Mouse (Mus musculus) megakaryocyte, embryonic 14.5 days (primary cell): ENCODE data around the gene Ffar4. TPM values are rescaled to one million over a fixed set of nuclear protein-coding genes. Genes with fewer than 3 reads are reported as not detected.

Experiments
- H3K27me3 ChIP-seq: replicated peaks from 2 replicates; pipeline ENCODE3; 2012; ENCODE audit warnings: inconsistent platforms
- H3K36me3 ChIP-seq: replicated peaks from 2 replicates; pipeline ENCODE3; 2012; ENCODE audit warnings: low read length, inconsistent platforms, mixed read lengths
- H3K4me1 ChIP-seq: 2 replicates; pipeline ENCODE4 v1.6.1; 2012; ENCODE audit warnings: inconsistent platforms
- H3K4me3 ChIP-seq: replicated peaks from 2 replicates; pipeline ENCODE3; 2012; ENCODE audit warnings: moderate library complexity, mild to moderate bottlenecking, inconsistent platforms
- H3K9me3 ChIP-seq: 2 replicates; pipeline ENCODE4 v1.6.1; 2012; ENCODE audit warnings: inconsistent platforms
- FLI1 ChIP-seq: IDR thresholded peaks from 2 replicates; pipeline ENCODE4 v1.6.1; 2012; ENCODE audit warnings: low read length, inconsistent platforms, mixed read lengths
- GATA1 ChIP-seq: IDR thresholded peaks from 3 replicates; pipeline ENCODE4 v1.6.1; 2012; ENCODE audit warnings: mixed read lengths, low read length, inconsistent platforms, borderline replicate concordance
- polyA plus RNA-seq: library from polyadenylated mRNA; stranded (reverse); fragments of >175 nt; gene quantifications from 2 replicates; pipeline ENCODE4 v1.2.3, GENCODE M21; 2012; ENCODE audit warnings: low replicate concordance; ENCODE audit not compliant: insufficient read depth

Ffar4 gene
- polyA plus RNA-seq = not detected in 2 replicates

DNA sequence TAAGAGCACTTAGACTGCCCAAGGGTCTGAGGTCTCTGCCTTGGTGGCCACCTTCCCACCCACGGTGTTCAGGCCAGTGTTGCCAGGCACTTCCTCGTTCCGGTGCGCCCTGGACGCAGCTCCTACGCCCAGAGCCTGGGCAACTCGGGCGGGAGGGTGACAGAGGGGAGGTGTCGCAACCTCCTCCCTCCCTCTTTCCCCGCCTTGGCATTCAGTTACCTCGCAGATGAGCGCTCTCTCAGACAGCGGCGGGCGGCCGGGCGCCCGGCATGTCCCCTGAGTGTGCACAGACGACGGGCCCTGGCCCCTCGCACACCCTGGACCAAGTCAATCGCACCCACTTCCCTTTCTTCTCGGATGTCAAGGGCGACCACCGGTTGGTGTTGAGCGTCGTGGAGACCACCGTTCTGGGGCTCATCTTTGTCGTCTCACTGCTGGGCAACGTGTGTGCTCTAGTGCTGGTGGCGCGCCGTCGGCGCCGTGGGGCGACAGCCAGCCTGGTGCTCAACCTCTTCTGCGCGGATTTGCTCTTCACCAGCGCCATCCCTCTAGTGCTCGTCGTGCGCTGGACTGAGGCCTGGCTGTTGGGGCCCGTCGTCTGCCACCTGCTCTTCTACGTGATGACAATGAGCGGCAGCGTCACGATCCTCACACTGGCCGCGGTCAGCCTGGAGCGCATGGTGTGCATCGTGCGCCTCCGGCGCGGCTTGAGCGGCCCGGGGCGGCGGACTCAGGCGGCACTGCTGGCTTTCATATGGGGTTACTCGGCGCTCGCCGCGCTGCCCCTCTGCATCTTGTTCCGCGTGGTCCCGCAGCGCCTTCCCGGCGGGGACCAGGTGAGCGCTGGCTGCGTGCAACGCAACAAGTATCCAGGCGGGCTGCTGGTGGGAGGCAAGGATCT lies at the start of gene Ffar4:
Gene Ffar4 (plus strand): TSS at position 214 of the 901 bp plus-strand sequence.
- TF ChIP-seq FLI1 (no peak), GATA1 (no peak)
- no peaks in the 10 kb centered on the region for H3K36me3 ChIP-seq
- H3K9me3 ChIP-seq = no peaks in the 10 kb centered on the region
- peak within 1 kb of the TSS; percentile 86 for H3K4me3 ChIP-seq
- H3K27me3 ChIP-seq = peaks cover 72% of the 10 kb centered on the region
- H3K4me1 ChIP-seq = peaks cover 16% of the 10 kb centered on the region

DNA sequence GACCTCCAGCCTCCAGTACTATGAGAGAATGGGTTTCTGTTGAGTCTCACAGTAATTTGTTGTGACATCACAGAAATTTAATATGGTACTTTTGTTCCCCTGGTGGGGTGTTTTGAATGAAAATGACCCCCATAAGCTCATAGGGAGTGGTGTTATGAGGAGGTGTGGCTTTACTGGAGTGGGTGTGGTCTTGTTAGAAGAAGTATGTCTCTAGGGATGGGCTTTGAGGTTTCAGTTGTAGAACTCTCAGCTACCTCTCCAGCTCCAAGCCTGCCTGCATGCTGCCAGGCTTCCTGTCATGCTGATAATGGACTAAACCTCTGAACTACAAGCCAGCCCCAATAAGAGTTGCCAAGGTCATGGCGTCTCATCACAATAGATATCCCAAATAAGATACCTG lies 47.2 kb upstream of the Ffar4 start:
- no peak overlapping the region for H3K4me3 ChIP-seq
- no peak for TF ChIP-seq GATA1
- no peak for TF ChIP-seq FLI1
- peaks cover 35% of the 10 kb centered on the region for H3K27me3 ChIP-seq
- peaks cover 8% of the 10 kb centered on the region for H3K4me1 ChIP-seq
- H3K36me3 ChIP-seq = no peaks in the 10 kb centered on the region
- peaks cover 7% of the 10 kb centered on the region for H3K9me3 ChIP-seq

DNA sequence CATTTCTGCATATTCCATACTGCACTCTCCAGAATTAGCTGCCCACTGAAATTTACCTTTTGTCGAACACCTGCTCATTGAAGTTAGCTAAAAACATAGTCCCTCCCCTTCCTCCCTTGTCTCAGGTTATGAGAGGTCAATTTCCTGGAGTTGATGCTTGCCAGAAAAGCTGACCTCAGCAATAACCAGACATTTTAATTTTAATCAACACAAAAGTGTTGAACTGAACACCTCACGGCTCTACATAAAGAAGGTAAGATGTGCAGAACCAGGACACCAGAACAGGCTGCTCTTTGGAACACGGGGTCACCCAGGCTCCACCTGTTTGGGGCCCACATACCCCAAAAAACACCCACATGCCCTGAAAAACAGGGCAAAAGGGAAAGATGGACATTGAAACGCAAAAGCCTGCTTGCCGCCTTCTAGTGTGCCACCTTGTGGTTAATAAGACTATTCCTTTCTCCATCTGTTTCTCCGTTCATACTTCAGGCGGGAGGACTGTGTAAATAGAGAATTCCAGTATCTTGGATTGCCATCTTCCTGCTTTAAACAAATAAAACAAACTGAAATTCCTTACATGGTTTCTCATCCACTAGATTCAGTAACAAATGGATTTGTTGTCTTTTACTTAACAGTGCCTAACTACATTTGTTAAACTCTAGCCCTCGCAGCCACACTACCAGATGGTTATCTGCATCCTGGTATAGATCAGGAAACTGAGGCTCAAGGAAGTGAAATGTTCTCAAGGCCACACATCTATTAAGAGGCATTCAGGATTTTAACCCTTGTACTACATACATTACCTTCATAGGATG lies 43.4 kb upstream of the Ffar4 start:
- TF ChIP-seq FLI1 (no peak), GATA1 (no peak)
- Histone ChIP-seq H3K27me3 (peaks cover 16% of the 10 kb centered on the region), H3K4me3 (peak overlapping the region; percentile 96), H3K9me3 (no peaks in the 10 kb centered on the region), H3K36me3 (peaks cover 13% of the 10 kb centered on the region), H3K4me1 (peaks cover 23% of the 10 kb centered on the region)

DNA sequence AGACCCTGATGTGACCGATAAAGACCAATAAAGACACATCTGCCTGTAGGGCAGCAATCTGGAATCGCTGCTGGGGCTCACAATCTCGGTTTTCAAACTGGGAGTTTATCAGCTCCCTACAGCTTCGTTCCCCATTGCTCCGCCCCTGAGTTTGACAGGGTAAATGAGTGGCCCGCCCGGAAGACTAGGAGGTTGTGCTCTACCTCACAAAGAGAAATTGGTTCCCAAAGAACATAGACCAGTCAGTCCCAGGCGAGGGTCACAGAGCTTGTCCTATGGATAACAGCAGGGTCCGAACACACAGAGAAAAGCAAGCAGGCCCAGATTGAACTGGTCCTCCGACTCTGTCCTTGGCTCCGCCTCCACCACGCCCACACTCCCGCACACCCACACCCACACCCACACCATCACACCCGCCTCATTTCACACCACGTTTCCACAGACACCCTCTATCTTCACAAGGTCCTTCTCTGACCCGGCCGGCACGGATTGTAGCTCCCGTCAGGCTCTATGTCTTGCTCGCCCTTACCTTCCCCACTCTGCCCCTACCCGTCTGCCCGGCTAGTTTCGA lies 42.6 kb upstream of the Ffar4 start:
- Histone ChIP-seq H3K9me3 (no peaks in the 10 kb centered on the region), H3K27me3 (peaks cover 14% of the 10 kb centered on the region), H3K4me1 (peaks cover 23% of the 10 kb centered on the region), H3K36me3 (peaks cover 20% of the 10 kb centered on the region), H3K4me3 (peak overlapping the region; percentile 96)
- TF ChIP-seq GATA1 = no peak
- no peak for TF ChIP-seq FLI1

DNA sequence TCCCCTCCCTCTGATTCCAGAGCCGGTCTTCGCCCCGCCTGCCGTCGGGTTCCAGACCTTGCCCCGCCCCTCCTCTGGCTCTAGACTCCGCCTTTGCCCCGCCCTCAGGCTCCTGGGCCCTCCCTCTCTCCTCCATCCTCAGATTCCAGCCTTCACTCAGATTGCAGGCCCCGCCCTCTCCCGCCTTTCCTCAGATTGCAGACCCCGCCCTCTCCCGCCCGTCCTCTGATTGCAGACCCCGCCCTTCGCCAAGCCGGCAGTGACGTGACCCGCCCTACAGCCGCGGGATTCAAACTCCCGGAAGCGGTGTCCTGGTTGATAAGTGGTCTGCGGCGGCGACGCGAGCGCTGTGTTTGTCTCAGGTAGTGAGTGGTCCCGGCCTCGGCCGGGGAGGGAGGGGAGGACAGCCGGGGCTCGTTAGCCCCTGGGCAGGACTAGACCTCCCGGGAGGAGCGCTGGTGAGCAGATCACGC lies 42.1 kb upstream of the Ffar4 start, which contains the start of gene Cep55:
Gene Cep55 (plus strand): TSS at position 292 of the 473 bp plus-strand sequence.
- H3K27me3 ChIP-seq = peaks cover 9% of the 10 kb centered on the region
- TF ChIP-seq FLI1 = peak; percentile 14; the same call in 1 of the 2 replicates
- no peak for TF ChIP-seq GATA1
- peaks cover 25% of the 10 kb centered on the region for H3K36me3 ChIP-seq
- no peaks in the 10 kb centered on the region for H3K9me3 ChIP-seq
- H3K4me3 ChIP-seq = peak within 1 kb of the TSS; percentile 96
- H3K4me1 ChIP-seq = peaks cover 23% of the 10 kb centered on the region

DNA sequence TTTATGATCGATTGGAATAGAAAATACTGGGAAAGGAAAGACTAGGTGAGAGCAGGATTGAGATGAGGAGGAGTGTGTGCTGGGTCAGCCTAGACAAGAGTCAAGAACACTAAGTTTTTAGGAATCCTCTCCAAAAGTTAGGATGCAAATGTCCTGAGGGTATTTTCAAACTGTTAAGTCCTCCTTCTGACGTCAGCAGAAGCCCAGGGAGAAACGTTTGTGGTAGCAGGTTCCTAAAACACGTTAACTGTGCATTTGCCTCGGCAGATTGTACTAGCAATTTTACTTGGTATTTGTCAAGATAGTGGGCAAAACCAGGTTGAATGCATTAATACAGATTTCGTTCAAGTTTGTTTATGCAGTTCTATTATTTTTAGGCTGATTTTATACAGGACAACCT lies 41.1 kb upstream of the Ffar4 start:
- H3K27me3 ChIP-seq = peaks cover 8% of the 10 kb centered on the region
- H3K4me3 ChIP-seq = peak overlapping the region; percentile 96
- H3K36me3 ChIP-seq = peaks cover 36% of the 10 kb centered on the region
- no peaks in the 10 kb centered on the region for H3K9me3 ChIP-seq
- H3K4me1 ChIP-seq = peaks cover 23% of the 10 kb centered on the region
- TF ChIP-seq GATA1 = no peak
- TF ChIP-seq FLI1 = no peak

DNA sequence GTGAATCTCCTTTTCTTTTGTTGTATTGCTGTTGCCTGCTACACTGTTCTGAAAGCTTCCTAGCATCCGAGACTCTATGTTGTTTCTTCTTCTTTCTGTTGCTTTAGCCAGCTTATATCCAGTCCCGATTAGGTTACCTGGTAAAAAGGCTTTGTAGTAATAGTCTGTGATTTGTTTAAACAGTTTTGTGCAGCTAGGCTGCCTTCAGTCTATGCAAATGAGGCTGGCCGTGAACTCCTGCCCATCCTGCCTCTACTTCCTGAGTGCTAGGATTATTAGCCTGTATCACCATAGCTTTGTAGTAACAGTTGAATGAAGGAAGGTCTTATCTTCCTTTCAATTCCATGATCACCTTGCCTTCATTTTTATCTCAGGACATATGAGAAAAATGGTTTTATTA lies 40.6 kb upstream of the Ffar4 start:
- Histone ChIP-seq H3K4me1 (peaks cover 23% of the 10 kb centered on the region), H3K4me3 (peak overlapping the region; percentile 80), H3K27me3 (peaks cover 7% of the 10 kb centered on the region), H3K36me3 (peaks cover 41% of the 10 kb centered on the region), H3K9me3 (no peaks in the 10 kb centered on the region)
- TF ChIP-seq FLI1 (no peak), GATA1 (no peak)

DNA sequence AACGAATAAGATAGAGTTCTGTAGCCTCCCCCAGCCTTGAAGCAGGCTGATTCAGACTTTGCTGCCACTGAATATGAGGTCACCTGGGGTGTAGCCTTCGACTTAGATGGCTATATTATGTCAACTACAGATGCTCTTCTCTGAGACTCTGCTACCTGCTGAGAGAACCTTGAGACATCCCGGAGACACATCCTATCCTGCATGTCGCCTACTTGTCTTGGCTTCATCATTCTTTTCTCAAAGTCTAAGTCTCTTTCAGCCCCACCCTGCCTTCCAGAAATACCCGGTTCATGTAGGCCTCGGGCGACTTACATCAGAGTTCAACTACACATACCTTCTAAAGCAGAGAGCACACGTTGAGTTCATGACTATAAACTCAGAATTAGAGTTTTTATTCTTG lies 39.9 kb upstream of the Ffar4 start:
- Histone ChIP-seq H3K4me3 (no peak overlapping the region), H3K4me1 (peaks cover 23% of the 10 kb centered on the region), H3K27me3 (peaks cover 7% of the 10 kb centered on the region), H3K36me3 (peaks cover 47% of the 10 kb centered on the region), H3K9me3 (no peaks in the 10 kb centered on the region)
- TF ChIP-seq FLI1 (no peak), GATA1 (no peak)

DNA sequence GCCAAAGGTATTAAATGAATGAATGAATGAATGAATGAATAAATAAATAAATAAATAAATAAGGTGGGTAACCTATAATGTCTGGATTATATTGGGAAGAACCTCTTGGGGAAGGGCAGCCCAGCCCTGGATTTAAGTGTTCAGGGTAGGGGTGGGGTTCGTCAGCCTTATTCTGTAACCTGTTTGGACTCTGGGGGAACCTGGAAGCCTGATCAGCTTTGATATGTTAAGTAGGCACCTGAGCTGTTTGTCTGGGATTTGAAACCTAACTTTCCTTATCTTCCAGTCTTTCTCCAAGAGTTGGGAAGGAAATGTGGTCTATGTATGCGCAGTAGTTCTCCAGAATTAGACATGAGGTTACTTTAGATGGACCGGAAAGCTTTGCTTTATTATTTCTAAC lies 33.7 kb upstream of the Ffar4 start:
- TF ChIP-seq FLI1 (no peak), GATA1 (no peak)
- Histone ChIP-seq H3K36me3 (peaks cover 70% of the 10 kb centered on the region), H3K9me3 (no peaks in the 10 kb centered on the region), H3K4me1 (no peaks in the 10 kb centered on the region), H3K27me3 (no peaks in the 10 kb centered on the region), H3K4me3 (no peak overlapping the region)
